Mouse (Mus musculus) Patski (cell line): ENCODE measurements at regions not wholly inside any gene's neighbourhood (a gene's known extent, or its start where the extent isn't known, plus 50 kb on each side); places are given as distances from the start of the nearest gene placed in this dataset.

Source experiments
- ATAC-seq: fragments of 100-300 bp; one replicate; pipeline ENCODE4 v1.8.0; 2021
- CTCF ChIA-PET: fragments of 350-600 bp; sonication (Branson Sonifier 250); formaldehyde crosslinking; loops from one replicate; lab custom pipeline; 2022; ENCODE audit warnings: inconsistent platforms; lab: Charles Lee
- POLR2A ChIA-PET: fragments of 350-600 bp; sonication (Branson Sonifier 250); formaldehyde crosslinking; loops from one replicate; lab custom pipeline; 2022; ENCODE audit warnings: antibody characterized with exemption, inconsistent platforms; lab: Charles Lee
- DNase-seq: peaks from one replicate; pipeline ENCODE4 v3.0.0-alpha.2; 2011; ENCODE audit warnings: low read depth, low spot score
- H3K27me3 ChIP-seq: fragments of 371-371 bp; one replicate; pipeline ENCODE4 v1.5.1; 2021
- CTCF ChIP-seq: fragments of 100-300 bp; IDR thresholded peaks from one replicate; pipeline ENCODE4 v1.5.1; 2021
- in situ Hi-C: fragments of 300-500 bp; cut with MboI; formaldehyde crosslinking; loops from 3 replicates; pipeline ENCODE4 v1.11.1; 2018; ENCODE audit warnings: low pct_unique_long_range_greater_than_20kb, mixed read lengths

- DNase-seq (no peak), ATAC-seq (no peak)
- peaks cover 10% of the 10 kb centered on the region for H3K27me3 ChIP-seq
- ChIA-PET CTCF (no interaction called here), POLR2A (no interaction called here)
- in situ Hi-C loops, result no loop called here
- no peak for TF ChIP-seq CTCF
Observed at GRCm38 (mm10) chr5:47185868-47186267, 797.1 kb upstream of the Slit2 start.

- CTCF ChIA-PET, result no interaction called here
- in situ Hi-C loops, result no loop called here
- no peak for DNase-seq
- ATAC-seq, result no peak
- no peak for TF ChIP-seq CTCF
- POLR2A ChIA-PET, result no interaction called here
- H3K27me3 ChIP-seq, result peaks cover 5% of the 10 kb centered on the region
Observed at GRCm38 (mm10) chr5:47202164-47202914, 780.6 kb upstream of the Slit2 start.

- no peak for TF ChIP-seq CTCF
- ChIA-PET POLR2A (no interaction called here), CTCF (no interaction called here)
- in situ Hi-C loops, result no loop called here
- no peak for DNase-seq
- H3K27me3 ChIP-seq, result peaks cover 5% of the 10 kb centered on the region
- no peak for ATAC-seq
Observed at GRCm38 (mm10) chr5:47202915-47203296, 780.0 kb upstream of the Slit2 start.

GRCm38 (mm10) chr5:47210542-47210941, 772.4 kb upstream of the Slit2 start:
- TF ChIP-seq CTCF, result no peak
- ATAC-seq (no peak), DNase-seq (no peak)
- peaks cover 18% of the 10 kb centered on the region for H3K27me3 ChIP-seq
- POLR2A ChIA-PET, result no interaction called here
- in situ Hi-C loops, result no loop called here
- CTCF ChIA-PET, result no interaction called here

GRCm38 (mm10) chr5:47215421-47215820, 767.5 kb upstream of the Slit2 start:
- in situ Hi-C loops, result no loop called here
- ChIA-PET CTCF (no interaction called here), POLR2A (no interaction called here)
- ATAC-seq (no peak), DNase-seq (no peak)
- peaks cover 24% of the 10 kb centered on the region for H3K27me3 ChIP-seq
- TF ChIP-seq CTCF, result no peak

- in situ Hi-C loops, result no loop called here
- POLR2A ChIA-PET, result no interaction called here
- ATAC-seq, result no peak
Observed at GRCm38 (mm10) chr5:47225247-47225646, 757.7 kb upstream of the Slit2 start.

GRCm38 (mm10) chr5:47236094-47236493, 746.8 kb upstream of the Slit2 start:
- ATAC-seq (no peak), DNase-seq (no peak)
- in situ Hi-C loops, result no loop called here
- CTCF ChIA-PET, result no interaction called here
- POLR2A ChIA-PET, result no interaction called here
- no peak for TF ChIP-seq CTCF
- peaks cover 4% of the 10 kb centered on the region for H3K27me3 ChIP-seq

More at GRCm38 (mm10) chr5:47225247-47225646, 757.7 kb upstream of the Slit2 start:
- CTCF ChIA-PET, result interaction anchor here (0.9 kb wide), 1 partner anchor 753 kb away, joined by 3 read pairs; no protein-coding TSS in a partner anchor
- peaks cover 14% of the 10 kb centered on the region for H3K27me3 ChIP-seq
- DNase-seq, result no peak
- TF ChIP-seq CTCF, result peak; percentile 12

GRCm38 (mm10) chr5:47240060-47240459, 742.9 kb upstream of the Slit2 start:
- in situ Hi-C loops, result no loop called here
- peaks cover 8% of the 10 kb centered on the region for H3K27me3 ChIP-seq
- ChIA-PET CTCF (no interaction called here), POLR2A (interaction anchor here (0.6 kb wide), 1 partner anchor 9 kb away, joined by 5 read pairs; no protein-coding TSS in a partner anchor)
- no peak for TF ChIP-seq CTCF
- DNase-seq (no peak), ATAC-seq (no peak)

- ATAC-seq (no peak), DNase-seq (no peak)
- H3K27me3 ChIP-seq, result peaks cover 8% of the 10 kb centered on the region
- ChIA-PET POLR2A (no interaction called here), CTCF (no interaction called here)
- in situ Hi-C loops, result no loop called here
- no peak for TF ChIP-seq CTCF
Observed at GRCm38 (mm10) chr5:47240586-47240985, 742.4 kb upstream of the Slit2 start.

GRCm38 (mm10) chr5:47254835-47255369, 728.0 kb upstream of the Slit2 start:
- H3K27me3 ChIP-seq, result peaks cover 43% of the 10 kb centered on the region
- no peak for ATAC-seq
- ChIA-PET CTCF (no interaction called here), POLR2A (no interaction called here)
- no peak for TF ChIP-seq CTCF
- DNase-seq, result no peak
- in situ Hi-C loops, result no loop called here

GRCm38 (mm10) chr5:47261658-47262411, 721.1 kb upstream of the Slit2 start:
- ATAC-seq (no peak), DNase-seq (no peak)
- TF ChIP-seq CTCF, result no peak
- peaks cover 47% of the 10 kb centered on the region for H3K27me3 ChIP-seq
- ChIA-PET POLR2A (no interaction called here), CTCF (no interaction called here)
- in situ Hi-C loops, result no loop called here
